29 mouse cellular contexts compared by ENCODE assay signal in genomic region chr1:188543364-188543763, GRCm38 (mm10).
A peak's percentile ranks its signal among the peaks of the same experiment; 100 is the strongest.
DNase-seq lines count a peak whose midpoint lies in the region; ATAC-seq and TF ChIP-seq lines count a peak whose summit lies in the region.
"Had no signal": no experiment of that assay in that cellular context is flagged by ENCODE, and none has a peak within 500 bp of the region (broad histone marks: within the 10 kb centered on the region; RNA-seq: fewer than 3 reads in every experiment).

No protein-coding gene starts in this region.

- TF ChIP-seq EP300 in ES-Bruce4 (IDR thresholded peaks at IDR 0.05; ENCODE audit: insufficient read depth, low read depth, low read length): no peak

- peak; percentile 8 for DNase-seq in NIH3T3 (ENCODE audit: low read depth)
- DNase-seq in adrenal gland, postnatal 4 days (ENCODE audit: low spot score in 2 of 2): no peak
- DNase-seq in adrenal gland, adult (ENCODE audit: inconsistent age in 2 of 2, low spot score in 1 of 2): no peak
- DNase-seq: adrenal gland, postnatal 25 days; B cell, adult 2 months; cerebellum, adult 8-10 months; cerebellum, postnatal 36 days; heart, postnatal 14 days; kidney, adult 2 months; kidney, postnatal 36 days; liver, embryonic 13.5 days; lung, postnatal 36 days; right cerebral cortex, postnatal 4 days; thymus, adult 2 months; thymus, postnatal 36 days had no signal

- H3K4me3 ChIP-seq in E14TG2a.4 (replicated peaks; ENCODE audit: low read length) (no peak overlapping the region), ES-Bruce4 (ENCODE audit: low read depth, low read length) (no peak overlapping the region)
- H3K4me3 ChIP-seq: embryonic facial prominence, embryonic 13.5 days; forebrain, embryonic 10.5 days; forebrain, embryonic 15.5 days; hindbrain, embryonic 10.5 days; hindbrain, embryonic 15.5 days; layer of hippocampus, adult 2 months; limb, embryonic 10.5 days; limb, embryonic 15.5 days; liver, embryonic 13.5 days; midbrain, embryonic 12.5 days; neural tube, embryonic 13.5 days had no signal

- H3K27ac ChIP-seq in ES-Bruce4 (ENCODE audit: insufficient read depth, low read length): no peak overlapping the region
- H3K27ac ChIP-seq: embryonic facial prominence, embryonic 13.5 days; forebrain, embryonic 10.5 days; forebrain, embryonic 15.5 days; hindbrain, embryonic 10.5 days; hindbrain, embryonic 15.5 days; layer of hippocampus, adult 2 months; limb, embryonic 10.5 days; limb, embryonic 15.5 days; liver, embryonic 13.5 days; midbrain, embryonic 12.5 days; neural tube, embryonic 13.5 days had no signal

- H3K36me3 ChIP-seq in E14TG2a.4 (ENCODE audit: insufficient read depth, low read length): no peaks in the 10 kb centered on the region
- no peaks in the 10 kb centered on the region for H3K36me3 ChIP-seq in ES-Bruce4 (ENCODE audit: control insufficient read depth, insufficient read depth, low read length, poor library complexity, severe bottlenecking)
- H3K36me3 ChIP-seq: embryonic facial prominence, embryonic 13.5 days; forebrain, embryonic 10.5 days; forebrain, embryonic 15.5 days; hindbrain, embryonic 10.5 days; hindbrain, embryonic 15.5 days; limb, embryonic 10.5 days; limb, embryonic 15.5 days; liver, embryonic 13.5 days; midbrain, embryonic 12.5 days; neural tube, embryonic 13.5 days had no signal

- H3K9ac ChIP-seq in ES-Bruce4 (ENCODE audit: low read depth, poor library complexity, severe bottlenecking): no peak overlapping the region
- H3K9ac ChIP-seq: embryonic facial prominence, embryonic 13.5 days; forebrain, embryonic 15.5 days; hindbrain, embryonic 15.5 days; limb, embryonic 15.5 days; liver, embryonic 13.5 days; midbrain, embryonic 12.5 days; neural tube, embryonic 13.5 days had no signal

- H3K4me1 ChIP-seq in E14TG2a.4 (replicated peaks; ENCODE audit: low read depth, low read length): no peaks in the 10 kb centered on the region
- no peaks in the 10 kb centered on the region for H3K4me1 ChIP-seq in ES-Bruce4 (ENCODE audit: control insufficient read depth, insufficient read depth, low read length)
- H3K4me1 ChIP-seq: embryonic facial prominence, embryonic 13.5 days; forebrain, embryonic 10.5 days; forebrain, embryonic 15.5 days; hindbrain, embryonic 10.5 days; hindbrain, embryonic 15.5 days; limb, embryonic 10.5 days; limb, embryonic 15.5 days; liver, embryonic 13.5 days; midbrain, embryonic 12.5 days; neural tube, embryonic 13.5 days had no signal

- H3K27me3 ChIP-seq in E14TG2a.4 (ENCODE audit: insufficient read depth, low read length) (no peaks in the 10 kb centered on the region), ES-Bruce4 (ENCODE audit: control insufficient read depth, insufficient read depth, low read length, poor library complexity, severe bottlenecking) (no peaks in the 10 kb centered on the region)
- H3K27me3 ChIP-seq: embryonic facial prominence, embryonic 13.5 days; forebrain, embryonic 15.5 days; hindbrain, embryonic 15.5 days; limb, embryonic 15.5 days; liver, embryonic 13.5 days; midbrain, embryonic 12.5 days; neural tube, embryonic 13.5 days had no signal

- peak; percentile 35 for TF ChIP-seq CTCF in E14TG2a.4 (conservative IDR thresholded peaks at IDR 0.05; ENCODE audit: low read length)
- TF ChIP-seq CTCF in ES-Bruce4 (IDR thresholded peaks at IDR 0.05; ENCODE audit: low read depth, low read length): peak; percentile 4

- 0 out of 2 replicates have a peak, but pooled peaks have one; percentile 16 for ATAC-seq in common myeloid progenitor, adult 5-6 weeks (replicated peaks; ENCODE audit: low read depth, poor library complexity, severe bottlenecking)
- ATAC-seq: forebrain, embryonic 15.5 days; inflammation-experienced regulatory T-cells, adult 6 months had no signal

- TF ChIP-seq POLR2A in ES-Bruce4 (IDR thresholded peaks at IDR 0.05; ENCODE audit: insufficient read depth, low read length): no peak

- H3K9me3 ChIP-seq in E14TG2a.4 (ENCODE audit: low read length): no peaks in the 10 kb centered on the region
- no peaks in the 10 kb centered on the region for H3K9me3 ChIP-seq in ES-Bruce4 (replicated peaks; ENCODE audit: control insufficient read depth, insufficient read depth, low read length, poor library complexity, severe bottlenecking)
- H3K9me3 ChIP-seq: embryonic facial prominence, embryonic 13.5 days; forebrain, embryonic 10.5 days; forebrain, embryonic 15.5 days; hindbrain, embryonic 10.5 days; hindbrain, embryonic 15.5 days; limb, embryonic 10.5 days; limb, embryonic 15.5 days; liver, embryonic 13.5 days; midbrain, embryonic 12.5 days; neural tube, embryonic 13.5 days had no signal
